Mouse (Mus musculus): ENCODE measurements around the gene Myo1d.

Myo1d gene
- long read RNA-seq, experiment 1, partial matches to known transcripts, result 4 of 21 reads
- long read RNA-seq, experiment 1, other reads (novel, unspliced or antisense), result 16 of 21 reads
- long read RNA-seq, experiment 2, partial matches to known transcripts, result 4 of 21 reads
- long read RNA-seq, experiment 2, other reads (novel, unspliced or antisense), result 17 of 21 reads

DNA sequence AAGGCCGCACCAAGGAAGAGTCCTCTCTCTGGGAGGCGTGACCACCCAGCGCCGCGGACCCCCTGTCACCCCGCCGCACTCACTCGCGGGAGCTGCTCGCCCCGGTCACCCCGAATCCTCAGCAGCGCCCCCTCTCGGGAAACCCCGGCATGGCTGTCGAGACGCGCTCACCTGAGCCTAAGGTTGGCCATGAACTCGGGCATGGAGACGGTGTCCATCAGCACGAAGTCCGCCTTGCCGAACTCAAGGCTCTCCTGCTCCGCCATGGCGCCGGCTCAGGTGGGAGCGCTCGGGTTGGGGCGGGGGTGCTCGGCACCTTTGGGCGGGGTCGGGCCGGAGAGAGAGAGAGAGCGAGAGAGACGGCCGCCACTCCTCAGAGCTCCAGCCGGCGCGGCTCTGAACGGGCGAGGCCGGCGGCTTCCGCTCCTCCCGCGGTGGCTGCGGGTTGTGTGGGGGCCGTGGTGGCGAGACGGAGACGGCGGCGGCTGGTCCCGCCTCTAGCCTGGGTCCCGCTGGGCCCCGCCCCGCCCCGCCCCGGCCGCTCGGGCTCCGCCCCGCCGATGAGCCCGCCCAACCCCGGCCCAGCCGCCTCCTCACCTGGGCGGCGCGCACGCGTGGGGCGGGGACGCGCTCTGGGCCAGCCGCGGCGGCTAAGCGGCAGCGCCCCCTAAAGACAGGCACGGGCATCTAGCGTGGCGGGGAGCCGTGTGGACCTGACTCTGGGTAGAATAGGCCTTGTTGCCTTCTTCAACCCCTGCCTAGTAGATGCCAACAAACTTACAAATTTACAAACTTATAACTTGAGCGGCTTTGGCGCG lies at the start of gene Myo1d:
TSS of gene Myo1d (minus strand) at position 499 of the 818 bp plus-strand sequence.
- intact Hi-C loops (cut with DNase I), result loop anchor here (2.0 kb wide), 1 partner anchor 81 kb away; no protein-coding TSS in a partner anchor

DNA sequence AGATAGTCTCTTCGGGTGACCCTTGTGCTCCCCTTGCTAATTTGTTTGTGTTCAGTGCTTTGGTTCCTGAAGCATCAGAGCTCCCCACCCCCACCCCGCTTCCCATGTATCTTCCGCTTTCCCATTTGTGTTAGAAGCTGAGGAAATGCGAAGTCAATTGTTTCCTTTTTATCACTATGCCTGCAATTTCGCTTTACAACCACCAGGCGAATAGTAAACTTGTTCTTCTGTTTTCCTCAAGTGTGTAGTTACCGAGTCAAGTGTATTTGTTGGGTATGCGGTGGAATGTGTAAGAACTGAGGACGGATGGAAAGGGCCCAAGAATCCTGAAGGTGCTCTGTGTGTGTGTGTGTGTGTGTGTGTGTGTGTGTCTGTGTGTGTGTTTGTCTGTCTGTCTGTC lies 42.0 kb upstream of the Myo1d start:
- intact Hi-C loops (cut with DNase I), result no loop called here

DNA sequence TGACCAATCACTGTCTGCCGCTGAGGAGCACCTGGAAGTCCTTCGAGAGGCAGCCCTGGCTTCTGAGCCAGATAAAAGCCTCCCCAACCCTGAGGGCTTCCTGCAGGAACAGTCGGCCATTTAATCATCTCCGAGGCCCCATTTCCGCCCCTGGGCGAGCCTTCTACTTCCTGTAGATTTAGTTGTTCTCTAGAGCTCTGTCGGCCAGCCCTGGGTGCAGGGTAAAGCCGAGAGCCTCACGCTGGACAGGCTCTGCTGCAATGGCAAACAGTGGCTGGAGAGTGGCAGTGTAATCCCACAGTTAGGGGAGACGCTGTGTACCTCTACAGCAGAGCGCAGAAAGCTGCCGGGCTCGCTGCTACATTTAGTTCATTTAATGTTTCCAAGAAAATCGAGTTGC lies 41.5 kb upstream of the Myo1d start:
- intact Hi-C loops (cut with DNase I), result no loop called here

DNA sequence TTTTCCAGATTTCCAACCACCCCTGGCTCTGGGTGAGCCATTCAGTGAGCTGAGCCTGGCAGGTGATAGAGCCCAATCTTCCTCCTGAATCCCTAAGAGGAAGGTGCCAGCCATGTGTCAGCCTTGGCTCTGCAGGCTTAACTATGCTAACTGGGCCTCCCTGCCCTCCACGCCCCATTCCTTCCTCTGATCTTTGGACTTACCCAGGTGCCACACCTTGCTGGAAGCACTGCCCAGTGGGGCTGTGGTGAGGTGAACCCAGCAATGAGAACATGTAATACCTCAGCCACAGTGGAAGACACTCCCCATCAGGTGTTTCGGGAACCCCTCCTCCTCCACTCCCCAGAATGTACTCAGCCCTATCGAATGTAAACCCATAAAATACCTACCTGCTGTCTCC lies 40.3 kb upstream of the Myo1d start:
- intact Hi-C loops (cut with DNase I), result no loop called here

DNA sequence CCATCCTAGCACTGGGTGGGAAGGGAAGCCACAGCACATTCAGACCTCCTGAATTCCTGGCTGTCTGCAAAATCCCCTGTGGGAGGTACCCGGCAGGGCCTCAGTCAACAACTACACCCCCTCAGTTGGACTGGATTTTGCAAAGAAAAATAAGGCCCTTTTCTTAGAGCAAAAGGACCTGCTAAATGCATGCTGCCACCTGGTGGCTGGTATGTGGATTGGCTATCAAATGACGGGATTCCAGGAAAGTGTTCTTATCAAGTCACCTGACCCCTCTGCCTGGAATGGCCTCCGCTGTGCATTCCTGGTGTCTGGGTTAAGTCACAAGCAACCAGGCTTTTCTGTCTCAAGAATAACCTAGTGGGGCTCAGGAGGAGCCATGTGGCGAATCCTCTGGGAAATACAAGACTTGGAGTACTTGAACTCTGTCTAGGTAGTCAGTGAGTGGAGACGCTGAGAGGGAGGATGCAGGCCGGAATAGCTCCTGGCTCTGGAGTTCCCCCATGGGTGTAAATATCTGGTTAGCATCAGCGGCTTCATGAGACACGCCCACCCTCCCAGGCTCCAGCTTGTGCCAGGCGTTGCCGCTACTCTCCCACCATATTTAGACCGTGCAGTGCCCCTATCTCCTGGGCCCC lies 38.4 kb upstream of the Myo1d start:
- intact Hi-C loops (cut with DNase I), result loop anchor here (5.0 to 10.0 kb wide), 2 partner anchors 121 to 203 kb away; no protein-coding TSS in a partner anchor

DNA sequence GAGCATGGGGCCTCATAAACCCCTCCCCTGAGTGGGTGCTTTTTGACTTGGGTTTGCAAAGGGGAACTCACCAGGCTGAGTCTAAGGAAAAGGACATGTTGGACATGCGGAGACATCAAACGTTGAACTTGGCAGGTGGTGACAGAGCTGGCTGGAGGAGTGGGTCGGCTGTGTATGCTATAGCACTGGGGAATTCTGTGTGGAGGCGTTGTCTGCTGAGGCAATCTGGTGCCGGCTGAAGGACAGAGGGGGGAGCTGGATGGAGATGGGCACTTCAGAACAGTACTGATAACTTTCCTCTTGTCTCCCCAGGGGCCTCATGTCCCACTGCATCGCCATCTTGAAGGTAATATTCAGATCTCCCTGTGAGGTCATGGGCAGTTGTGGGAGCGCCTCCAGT lies 35.5 kb upstream of the Myo1d start:
- intact Hi-C loops (cut with DNase I), result loop anchor here (5.0 to 10.0 kb wide), 2 partner anchors 118 to 201 kb away; no protein-coding TSS in a partner anchor

DNA sequence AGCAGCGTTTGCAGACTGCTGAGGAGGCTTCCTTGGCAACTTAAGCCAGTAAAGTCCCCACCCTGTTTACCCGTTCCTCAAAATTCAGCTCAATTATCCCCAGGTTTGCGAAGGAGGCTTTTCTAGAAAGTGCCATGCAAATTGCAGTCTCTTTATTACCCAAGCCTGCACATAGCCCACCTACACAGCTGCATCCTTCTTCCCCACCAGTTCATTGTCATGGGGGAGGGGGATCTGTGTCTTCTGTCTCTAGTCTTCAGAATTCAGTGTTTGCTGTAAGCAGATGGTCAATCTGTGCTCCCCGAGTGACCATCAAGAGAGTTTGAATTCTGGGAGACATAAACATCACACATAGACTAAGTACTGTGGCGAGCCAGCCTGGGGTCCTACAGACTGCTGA lies 31.3 kb upstream of the Myo1d start:
- intact Hi-C loops (cut with DNase I), result loop anchor here (10.0 kb wide), 1 partner anchor 196 kb away; no protein-coding TSS in a partner anchor

DNA sequence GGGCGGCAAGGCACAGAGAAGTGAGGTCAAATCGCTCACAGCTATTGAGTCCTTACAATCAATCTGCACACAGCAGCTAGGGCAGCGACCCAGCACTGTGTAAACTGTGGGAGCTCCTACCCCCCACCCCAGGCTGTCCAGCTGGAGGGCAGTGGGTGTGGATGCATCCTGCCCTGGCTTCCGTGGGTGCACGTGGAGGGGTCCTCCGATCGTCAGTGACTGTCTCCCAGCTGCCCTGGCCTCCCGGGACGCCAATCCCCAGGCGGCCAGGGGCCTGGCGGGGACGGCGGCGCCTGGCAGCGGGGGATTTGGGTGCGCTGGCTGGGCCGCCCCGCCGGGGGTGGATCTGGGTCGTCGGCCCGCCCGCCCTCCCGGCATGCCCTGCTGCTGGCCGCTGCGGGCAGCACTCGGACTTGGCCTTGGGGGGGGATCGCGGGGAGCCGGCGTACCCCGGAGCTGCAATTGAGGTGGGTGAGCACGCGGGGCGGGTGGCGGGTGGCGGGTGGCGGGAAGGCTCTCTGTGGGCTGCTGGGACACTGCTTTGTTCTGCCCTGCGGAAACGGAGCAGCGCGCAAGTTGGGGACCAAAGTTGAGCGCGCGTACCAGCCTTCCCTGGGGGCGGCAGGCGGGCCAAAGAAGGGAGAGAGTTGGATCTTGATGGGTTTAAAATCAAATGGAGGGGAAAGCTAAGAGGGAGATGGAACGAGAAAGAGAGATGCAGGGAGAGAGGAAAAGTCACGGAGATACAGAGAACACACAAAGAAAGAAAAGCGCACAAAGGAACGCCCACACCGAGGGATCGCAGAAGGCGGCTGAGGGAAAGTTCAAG lies 30.4 kb upstream of the Myo1d start, which contains the start of gene Tmem98:
TSS of gene Tmem98 (plus strand) at position 183 of the 829 bp plus-strand sequence.
- intact Hi-C loops (cut with DNase I), result loop anchor here (10.0 kb wide), 1 partner anchor 195 kb away; no protein-coding TSS in a partner anchor

DNA sequence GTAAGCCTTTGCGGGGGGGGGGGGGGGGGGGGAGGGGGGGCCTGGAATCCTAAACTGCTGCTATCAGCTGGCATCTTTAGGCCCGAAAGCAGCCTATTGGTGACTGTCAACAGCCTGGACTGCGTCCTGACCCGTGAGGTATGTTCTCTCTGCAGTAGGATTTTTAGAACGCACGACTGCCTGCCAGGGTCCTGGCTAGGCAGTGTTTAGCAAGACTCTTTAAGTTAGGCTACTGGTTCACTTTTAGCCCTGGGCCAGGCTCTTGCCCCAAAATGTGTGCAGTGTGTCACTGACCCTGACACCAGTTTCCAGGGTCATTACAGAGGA lies 29.8 kb upstream of the Myo1d start:
- intact Hi-C loops (cut with DNase I), result no loop called here

DNA sequence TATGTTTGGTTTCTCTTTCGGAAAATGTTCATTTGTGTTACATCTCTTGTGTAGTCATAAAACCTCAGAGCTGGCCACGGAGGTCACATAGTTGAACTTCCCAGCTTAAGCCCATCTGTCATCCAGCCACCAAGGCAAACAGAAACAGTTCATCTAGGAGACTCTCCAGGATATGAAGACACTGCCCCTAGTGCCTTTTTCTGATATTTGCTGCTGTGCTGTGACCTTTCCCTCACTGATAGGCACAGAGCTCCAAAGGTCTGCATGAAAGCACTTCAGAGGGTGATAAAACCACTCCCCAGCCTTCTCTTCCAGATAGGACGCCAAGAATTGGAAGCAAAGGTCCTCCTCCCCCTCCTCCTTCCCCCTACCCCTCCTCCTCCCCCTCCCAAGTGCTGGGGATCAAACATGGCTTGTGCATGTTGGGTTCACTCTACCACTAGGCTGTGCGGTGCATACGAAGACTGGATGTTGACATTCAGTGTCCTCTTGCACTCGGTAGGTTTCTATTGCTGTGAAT lies 28.8 kb upstream of the Myo1d start:
- intact Hi-C loops (cut with DNase I), result no loop called here

DNA sequence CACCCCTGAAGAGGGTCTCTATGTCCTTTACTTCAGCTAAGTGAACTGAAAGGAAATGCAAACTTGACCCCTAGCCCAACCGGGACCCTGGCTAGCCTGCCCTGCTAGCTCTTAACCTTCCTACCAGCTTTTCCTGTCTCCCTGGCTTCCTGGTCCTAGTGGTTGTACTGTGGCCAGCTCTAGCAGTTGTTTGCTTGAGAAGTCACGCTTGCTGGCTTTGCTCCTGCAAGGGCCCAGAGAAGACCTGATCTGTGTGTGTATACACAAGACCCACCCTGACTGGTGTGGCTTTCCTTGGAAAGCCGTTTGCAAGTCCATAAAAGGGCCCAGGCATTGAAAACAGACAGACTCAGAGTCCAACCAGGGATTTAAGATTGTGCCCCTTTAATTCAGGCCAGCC lies 22.9 kb upstream of the Myo1d start:
- intact Hi-C loops (cut with DNase I), result no loop called here

DNA sequence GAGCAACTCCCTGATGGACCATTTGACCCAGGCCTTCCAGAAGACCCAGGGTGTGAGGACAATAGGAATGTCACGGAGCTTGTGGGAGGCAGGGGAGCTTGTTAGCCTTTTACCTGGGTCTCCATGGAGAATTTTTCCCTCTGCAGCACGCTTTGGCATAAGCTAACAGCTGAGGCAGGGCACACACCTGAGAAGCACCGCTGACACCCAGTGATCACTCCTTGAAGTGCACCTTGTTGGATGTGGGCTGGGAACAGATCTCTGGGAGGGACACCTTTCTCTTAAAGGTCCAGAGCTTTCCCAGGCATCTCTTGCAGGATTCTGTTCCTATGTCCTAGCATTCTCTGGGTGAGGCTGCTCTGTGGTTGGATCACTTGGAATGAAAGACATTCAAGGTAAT lies 20.2 kb upstream of the Myo1d start:
- intact Hi-C loops (cut with DNase I), result loop anchor here (5.0 kb wide), 1 partner anchor 103 kb away; no protein-coding TSS in a partner anchor

DNA sequence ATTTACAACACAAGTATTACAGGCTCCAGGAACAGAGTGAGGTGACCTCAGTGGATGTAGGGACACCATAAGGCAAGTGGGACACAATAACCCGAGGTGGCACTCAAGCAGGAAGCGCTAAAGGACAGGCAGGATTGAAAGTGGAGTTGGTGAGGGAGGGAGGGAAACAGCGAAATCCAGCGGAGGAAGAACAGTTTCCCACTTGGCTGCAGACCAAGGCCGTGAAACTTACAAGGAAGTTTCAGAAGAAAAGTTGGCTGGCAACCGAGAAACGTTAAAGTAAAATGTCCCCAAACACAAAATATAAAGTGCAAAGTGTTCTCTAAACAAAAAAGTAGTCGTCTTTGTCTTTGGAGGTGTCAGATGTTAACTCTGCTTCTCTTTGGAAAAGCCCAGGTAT lies 15.6 kb upstream of the Myo1d start:
- intact Hi-C loops (cut with DNase I), result loop anchor here (5.0 kb wide), 1 partner anchor 98 kb away; no protein-coding TSS in a partner anchor

DNA sequence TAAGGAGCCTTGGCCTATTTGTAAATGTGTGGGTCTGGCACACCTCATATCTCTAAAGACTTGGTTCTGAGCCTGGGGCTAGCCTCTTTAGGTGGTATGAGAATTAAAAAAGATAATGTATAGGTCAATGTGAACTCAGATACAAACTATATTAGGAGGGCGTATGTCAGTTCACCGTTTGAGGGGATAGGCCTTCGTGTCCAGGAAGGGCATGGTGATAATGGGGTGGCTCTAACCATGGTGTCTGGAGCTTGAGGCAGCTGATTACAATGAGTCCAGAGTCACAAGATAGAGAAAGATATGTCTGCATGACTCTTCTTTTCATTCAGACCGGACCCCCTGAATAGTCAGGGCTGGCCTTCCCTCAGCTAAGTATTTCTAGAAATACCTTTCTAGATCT lies 14.5 kb upstream of the Myo1d start:
- intact Hi-C loops (cut with DNase I), result no loop called here

DNA sequence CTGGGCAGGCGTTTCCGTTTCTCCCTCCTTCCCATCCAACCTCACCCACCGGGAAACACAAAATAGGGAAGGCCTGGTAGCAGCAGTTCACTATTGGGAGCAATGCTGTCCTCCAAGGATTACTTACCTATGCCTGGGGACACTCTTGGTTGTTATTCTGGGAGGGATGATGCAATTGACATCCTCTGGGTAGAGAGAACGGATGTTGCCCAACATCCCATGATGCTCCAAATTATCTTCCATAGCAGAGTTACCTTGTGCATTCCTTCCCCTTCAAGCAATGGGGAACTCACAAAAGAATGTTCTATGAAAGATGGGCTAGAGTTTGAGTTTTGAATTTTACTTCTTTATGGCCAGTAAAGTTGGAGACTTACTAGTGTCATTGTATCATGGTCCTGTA lies 13.6 kb upstream of the Myo1d start:
- intact Hi-C loops (cut with DNase I), result no loop called here

DNA sequence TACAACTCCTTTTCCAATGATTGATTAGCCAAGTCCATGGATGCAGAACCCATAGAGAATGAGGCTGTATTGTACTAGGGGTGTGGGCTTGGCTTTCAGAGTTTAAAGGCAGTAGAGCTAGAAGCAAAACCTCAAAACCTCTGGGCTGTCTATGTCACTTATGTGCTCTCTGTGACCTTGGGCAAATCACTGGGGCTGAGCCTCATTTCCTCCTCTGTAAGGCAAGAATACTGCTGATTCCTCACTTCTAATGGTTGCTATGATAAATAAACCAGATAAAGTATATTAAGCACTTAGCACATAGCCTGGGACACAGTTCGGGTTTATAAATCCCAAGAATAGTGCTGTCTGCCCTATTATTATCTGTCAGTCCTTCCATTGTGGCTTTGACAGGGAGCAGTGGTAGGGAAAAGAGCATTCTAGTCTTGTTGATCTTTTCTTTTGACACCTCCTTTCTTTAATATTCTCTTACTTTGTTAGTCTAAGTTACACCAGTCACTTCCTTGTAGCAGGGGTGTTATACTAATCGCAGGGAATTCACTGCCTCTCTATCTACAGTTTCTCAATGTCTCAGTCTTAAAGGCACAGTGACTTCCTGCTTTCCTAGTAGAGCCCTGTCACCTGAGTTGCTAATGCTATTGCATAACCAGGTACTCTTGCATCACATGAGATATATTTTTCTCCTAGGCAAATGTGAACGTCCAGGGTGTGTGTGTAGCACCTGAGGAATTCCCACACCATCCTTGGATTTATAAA lies 12.0 kb upstream of the Myo1d start:
- intact Hi-C loops (cut with DNase I), result no loop called here

DNA sequence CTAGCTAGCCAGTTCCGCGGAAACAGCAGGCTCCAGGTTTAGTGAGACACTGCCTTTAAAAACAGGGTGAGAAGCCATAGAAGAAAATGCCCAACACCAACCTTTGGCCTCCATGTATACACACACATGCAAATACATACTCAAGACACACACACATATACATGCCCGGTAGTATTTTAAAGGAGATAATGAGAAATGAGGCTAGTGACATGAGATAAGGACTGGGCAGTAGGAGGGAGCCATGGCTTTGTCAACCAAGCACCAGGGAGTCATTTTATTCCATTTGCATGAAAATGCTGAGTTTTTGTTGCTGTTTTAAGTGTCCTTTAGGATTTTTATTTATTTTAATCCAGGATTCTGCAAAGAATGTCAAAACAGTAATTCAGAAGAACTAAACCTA lies 10.6 kb upstream of the Myo1d start:
- intact Hi-C loops (cut with DNase I), result no loop called here

DNA sequence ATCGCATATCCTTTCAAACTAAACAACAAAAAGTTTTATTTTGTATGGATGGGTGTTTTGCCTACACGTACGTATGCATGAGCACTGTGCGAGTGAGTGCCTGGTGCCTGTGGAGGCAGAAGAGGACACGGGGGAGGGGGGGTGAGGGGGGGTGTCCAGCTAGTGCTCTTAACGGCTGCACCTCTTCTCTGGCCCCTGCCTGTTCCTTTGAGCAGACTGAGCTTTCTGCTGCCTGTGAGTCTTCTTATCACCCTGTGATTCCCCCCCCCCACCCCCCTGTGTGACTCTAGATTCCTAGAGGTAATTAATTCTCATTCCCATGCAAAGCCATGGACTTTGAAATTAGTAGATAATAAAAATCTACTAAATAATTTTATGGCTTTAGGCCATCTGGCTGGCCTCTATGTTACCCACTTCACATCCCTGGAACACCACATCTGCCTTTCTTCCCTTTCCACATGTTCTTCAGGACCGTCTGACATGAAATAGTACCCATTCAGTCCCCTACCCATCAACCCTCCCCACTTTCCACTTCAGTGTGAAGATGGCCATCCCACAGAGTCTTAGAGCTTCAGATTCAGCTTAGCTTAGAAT lies 9.9 kb upstream of the Myo1d start:
- intact Hi-C loops (cut with DNase I), result no loop called here

DNA sequence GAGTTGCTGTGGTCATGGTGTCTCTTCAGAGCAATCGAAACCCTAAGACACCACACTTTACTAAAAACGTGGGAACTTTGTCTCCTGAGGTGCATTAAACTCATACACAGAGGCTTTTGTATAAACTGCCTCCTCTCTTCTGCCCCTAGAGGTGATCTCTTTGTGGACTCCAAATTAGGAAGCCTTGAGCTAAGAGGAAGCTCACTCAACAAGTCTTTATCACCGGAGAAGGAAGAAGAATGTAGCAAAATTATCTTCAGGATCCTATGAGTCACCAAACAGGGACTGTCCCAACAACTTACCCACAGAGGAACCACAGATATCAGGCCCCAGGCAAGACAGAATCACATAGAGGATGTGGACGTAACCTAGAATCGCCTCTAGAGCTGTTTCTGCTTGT lies 5.8 kb upstream of the Myo1d start:
- intact Hi-C loops (cut with DNase I), result no loop called here

DNA sequence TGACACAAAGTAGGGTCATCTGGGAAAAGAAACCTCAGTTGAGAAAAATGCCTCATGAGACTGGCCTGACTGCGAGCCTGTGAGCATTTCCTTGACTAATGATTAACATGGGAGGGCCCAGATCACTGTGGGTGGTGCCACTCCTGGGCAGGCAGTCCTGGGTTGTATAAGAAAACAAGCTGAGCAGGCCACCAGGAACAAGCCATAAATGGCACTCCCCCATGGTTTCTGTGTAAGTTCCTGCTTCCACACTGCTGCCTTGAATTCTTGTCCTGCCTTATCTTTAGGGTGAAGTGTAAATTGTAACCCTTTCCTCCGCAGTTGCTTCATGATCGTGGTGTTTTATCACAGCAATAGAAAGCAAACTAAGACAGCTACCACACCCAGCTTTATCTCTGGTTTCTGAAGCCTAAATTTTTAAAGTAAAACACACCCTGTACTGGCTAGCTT lies 4.5 kb upstream of the Myo1d start:
- intact Hi-C loops (cut with DNase I), result no loop called here
